Mouse (Mus musculus): Measurements from ENCODE around the gene Ywhag. TPM values are rescaled to one million over a fixed set of nuclear protein-coding genes. Genes with fewer than 3 reads are reported as not detected.

Ywhag gene
- polyA plus RNA-seq, 1 experiment, result 516 TPM

DNA sequence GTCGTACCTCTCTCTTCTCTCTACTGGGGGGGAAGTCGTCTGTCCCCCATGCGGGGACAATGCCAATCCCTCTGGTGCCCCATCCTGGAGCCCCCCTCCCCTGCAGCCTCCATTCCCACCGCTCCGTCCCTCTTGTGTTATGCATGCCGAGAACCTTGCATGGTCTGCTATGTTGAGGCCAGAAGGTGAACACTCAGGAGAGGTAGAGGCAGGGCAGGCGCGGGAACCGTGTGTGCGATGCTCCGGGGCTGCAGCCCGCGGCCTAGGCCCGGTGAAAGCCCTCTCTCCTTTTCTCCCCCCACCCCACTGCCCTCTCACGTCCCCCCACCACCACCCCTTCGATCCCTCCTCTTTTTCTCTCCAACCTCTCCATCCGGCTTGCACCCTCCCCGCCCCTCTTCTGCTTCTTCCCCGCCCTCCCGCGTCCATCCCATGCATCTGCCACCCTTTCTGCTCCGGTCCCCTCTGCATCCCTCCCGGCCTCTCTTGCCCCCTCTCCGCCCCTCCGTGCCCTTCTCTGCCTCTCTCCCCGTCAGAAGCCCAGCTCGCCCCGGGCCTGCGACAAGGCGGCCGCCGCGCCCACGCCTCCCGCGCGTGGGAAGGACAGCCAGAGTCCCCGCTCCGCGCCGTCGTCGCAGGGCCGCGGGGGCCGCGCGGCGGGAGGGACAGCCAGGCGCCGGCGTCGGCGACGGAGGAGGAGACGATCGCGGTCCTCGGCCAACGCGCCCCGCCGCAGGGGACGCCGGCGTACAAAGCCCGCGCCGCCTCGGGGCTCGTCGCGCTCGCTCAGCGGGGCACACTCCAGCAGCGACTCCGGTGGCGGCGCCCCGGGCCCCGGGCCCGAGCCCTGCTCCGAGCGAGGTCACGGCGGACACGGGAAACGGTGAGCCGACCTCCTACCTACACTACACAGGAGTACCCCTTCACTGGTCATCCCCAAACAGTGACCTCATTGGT is 66.5 kb downstream of the Ywhag start:
- peak overlapping the region; percentile 86 for H3K27ac ChIP-seq (ENCODE audit: insufficient read depth, low read length)
- H3K4me3 ChIP-seq (ENCODE audit: insufficient read depth, low read length), result peak overlapping the region; percentile 51
- no peaks in the 10 kb centered on the region for H3K4me1 ChIP-seq (ENCODE audit: control insufficient read depth, insufficient read depth, low read length)
- no peak for TF ChIP-seq POLR2A (IDR thresholded peaks at IDR 0.05; ENCODE audit: extremely low read depth, insufficient read depth, low read length)
- TF ChIP-seq CTCF (IDR thresholded peaks at IDR 0.05; ENCODE audit: extremely low read depth, insufficient read depth, low read length), result no peak

DNA sequence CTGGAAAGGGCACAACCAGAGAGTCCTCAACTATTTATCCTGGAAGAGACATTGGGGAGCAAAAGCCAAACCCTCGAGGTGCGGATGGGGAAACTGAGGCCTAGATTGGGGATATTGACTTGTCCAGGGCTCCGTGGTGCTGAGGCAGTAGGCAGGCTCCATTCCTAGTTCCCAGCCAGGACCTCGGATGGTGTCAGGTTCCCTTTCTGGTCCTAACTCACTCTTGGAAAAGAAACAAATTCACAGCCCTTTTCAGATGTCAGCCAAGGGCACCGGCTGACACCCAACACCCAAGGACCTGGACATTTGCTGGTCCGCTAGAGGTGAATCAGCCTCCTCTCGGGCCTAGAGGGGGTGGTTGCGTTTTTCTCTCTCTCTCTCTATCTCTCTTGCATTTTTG is 67.8 kb downstream of the Ywhag start:
- TF ChIP-seq CTCF (IDR thresholded peaks at IDR 0.05; ENCODE audit: extremely low read depth, insufficient read depth, low read length), result no peak
- no peaks in the 10 kb centered on the region for H3K4me1 ChIP-seq (ENCODE audit: control insufficient read depth, insufficient read depth, low read length)
- H3K4me3 ChIP-seq (ENCODE audit: insufficient read depth, low read length), result no peak overlapping the region
- no peak overlapping the region for H3K27ac ChIP-seq (ENCODE audit: insufficient read depth, low read length)

Other genes starting within 250 kb of the Ywhag start
- gene Tmem120a, start 190.2 kb downstream of the Ywhag start, polyA plus RNA-seq (2012; rRNA removed), result 14.4 and 15.4 TPM in 2 replicates
- gene Styxl1, start 156.2 kb downstream of the Ywhag start, polyA plus RNA-seq (2012; rRNA removed), result 0.13 TPM in 2 replicates
- 486 and 499 TPM in 2 replicates for gene Mdh2, start 156.1 kb downstream of the Ywhag start, polyA plus RNA-seq (2012; rRNA removed)
- gene Srrm3, start 127.7 kb downstream of the Ywhag start, polyA plus RNA-seq (2012; rRNA removed), result 80.9 and 84.8 TPM in 2 replicates
- 27.6 and 27.8 TPM in 2 replicates for gene Hspb1, start 46.7 kb downstream of the Ywhag start, polyA plus RNA-seq (2012; rRNA removed)
- 2.7 and 3.7 TPM in 2 replicates for gene Ssc4d, start 39.9 kb upstream of the Ywhag start, polyA plus RNA-seq (2012; rRNA removed)
- gene Zp3, start 45.5 kb upstream of the Ywhag start, polyA plus RNA-seq (2012; rRNA removed), result 0.08 TPM in 1 of 2 replicates, not detected in the other
- gene Dtx2, start 60.2 kb upstream of the Ywhag start, polyA plus RNA-seq (2012; rRNA removed), result 8.9 and 9.6 TPM in 2 replicates
- gene Upk3b, start 103.9 kb upstream of the Ywhag start, polyA plus RNA-seq (2012; rRNA removed), result 0.04 TPM in 1 of 2 replicates, not detected in the other
- gene Upk3bl, start 119.9 kb upstream of the Ywhag start, polyA plus RNA-seq (2012; rRNA removed), result 0.45 and 0.61 TPM in 2 replicates
- gene Rasa4, start 149.3 kb upstream of the Ywhag start, polyA plus RNA-seq (2012; rRNA removed), result 6.5 and 7.4 TPM in 2 replicates
- 121 and 126 TPM in 2 replicates for gene Polr2j, start 182.0 kb upstream of the Ywhag start, polyA plus RNA-seq (2012; rRNA removed)
- gene Lrwd1, start 201.5 kb upstream of the Ywhag start, polyA plus RNA-seq (2012; rRNA removed), result 18.2 and 19.8 TPM in 2 replicates
- 10.4 and 11.3 TPM in 2 replicates for gene Alkbh4, start 201.5 kb upstream of the Ywhag start, polyA plus RNA-seq (2012; rRNA removed)
- gene Orai2, start 236.1 kb upstream of the Ywhag start, polyA plus RNA-seq (2012; rRNA removed), result 54.6 and 73.6 TPM in 2 replicates

Data from cortical plate, adult 2 months (tissue).